Mouse (Mus musculus) G1E (cell line): ENCODE measurements at regions not wholly inside any gene's neighbourhood (a gene's known extent, or its start where the extent isn't known, plus 50 kb on each side); places are given as distances from the start of the nearest gene placed in this dataset.

Experiments
- CTCF ChIP-seq: IDR thresholded peaks from 2 replicates; pipeline ENCODE4 v1.5.1; 2012; ENCODE audit warnings: low read depth, low read length, inconsistent platforms, mixed read lengths
- GATA1 ChIP-seq: IDR thresholded peaks from 2 replicates; pipeline ENCODE4 v1.6.1; 2012; ENCODE audit warnings: borderline replicate concordance, low read length, inconsistent platforms, mixed read lengths
- GATA2 ChIP-seq: IDR thresholded peaks from 2 replicates; pipeline ENCODE4 v1.6.1; 2012; ENCODE audit warnings: low read depth, low read length, inconsistent platforms, borderline replicate concordance
- TAL1 ChIP-seq: conservative IDR thresholded peaks from 2 replicates; pipeline ENCODE4 v1.6.1; 2012; ENCODE audit warnings: low read depth, low read length, inconsistent platforms, mixed read lengths

DNA sequence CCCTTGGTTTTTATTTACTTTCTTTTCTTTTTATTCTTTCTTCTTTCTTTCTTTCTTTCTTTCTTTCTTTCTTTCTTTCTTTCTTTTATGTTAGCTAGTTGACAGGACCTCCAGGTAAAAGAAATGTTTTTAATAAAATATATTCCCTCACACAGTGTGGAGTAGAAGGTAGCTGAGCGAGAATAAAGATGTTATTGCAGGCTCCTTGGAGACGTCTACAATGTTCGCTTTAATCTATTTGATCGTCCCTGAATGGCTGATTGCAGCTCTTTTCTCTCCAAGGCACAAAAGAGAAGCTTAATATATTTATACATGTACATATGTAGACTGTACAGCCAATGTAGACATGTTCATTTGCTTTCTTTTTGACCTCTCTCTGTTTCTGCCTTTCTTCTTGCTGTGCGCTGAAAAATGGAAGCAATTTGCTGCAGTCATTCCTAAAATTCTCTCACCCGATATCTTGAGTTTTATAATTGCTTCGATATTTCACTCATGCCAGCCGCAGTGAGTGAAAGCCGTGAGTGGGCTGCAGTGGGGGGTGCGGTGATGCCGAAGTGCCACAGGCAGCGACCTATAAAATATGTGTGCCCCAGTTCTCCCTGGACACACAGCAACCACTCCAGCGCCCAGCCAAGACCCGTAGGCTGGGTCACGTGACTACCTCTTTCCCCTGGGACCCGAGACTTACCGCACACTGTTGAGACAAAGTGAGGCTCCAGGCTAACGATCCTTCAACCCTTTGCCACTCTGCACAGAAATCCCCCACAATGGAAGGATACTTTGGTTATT is 237.9 kb upstream of the Arglu1 start:
- no peak for TF ChIP-seq CTCF
- TF ChIP-seq GATA2, result no peak
- no peak for TF ChIP-seq TAL1
- no peak for TF ChIP-seq GATA1
